Mouse (Mus musculus) lung, embryonic 14.5 days (tissue): ENCODE data around the gene Gm47283. TPM values are rescaled to one million over a fixed set of nuclear protein-coding genes. Genes with fewer than 3 reads are reported as not detected.
"Not testable (repeated sequence)": the region's sequence is repeated elsewhere in the genome, so short reads cannot be mapped to it uniquely, and the experiment has no call there.

ENCODE experiments used
- ATAC-seq: fragments of 200-750 bp; cut with Nextera tagmentation; 2 replicates; pipeline ENCODE4 v1.8.0; 2017; ENCODE audit warnings: mild to moderate bottlenecking, moderate TSS enrichment, moderate library complexity; ENCODE audit not compliant: insufficient read depth
- DNase-seq: peaks from one replicate; pipeline ENCODE4 v3.0.0-alpha.2; 2015
- H3K27ac ChIP-seq: fragments of 300-500 bp; sonication (generic); 2 replicates; pipeline ENCODE4 v1.5.1; 2014; ENCODE audit warnings: low read depth, mild to moderate bottlenecking, moderate library complexity
- H3K27me3 ChIP-seq: fragments of 300-500 bp; sonication (generic); 2 replicates; pipeline ENCODE4 v1.6.1; 2014; ENCODE audit warnings: low read length, control low read depth; ENCODE audit not compliant: insufficient read depth
- H3K36me3 ChIP-seq: fragments of 300-500 bp; sonication (generic); 2 replicates; pipeline ENCODE4 v1.6.1; 2014; ENCODE audit warnings: control low read depth; ENCODE audit not compliant: insufficient read depth
- H3K4me1 ChIP-seq: fragments of 300-500 bp; sonication (generic); 2 replicates; pipeline ENCODE4 v1.6.1; 2014; ENCODE audit warnings: antibody characterized with exemption, control low read depth; ENCODE audit not compliant: insufficient read depth
- H3K4me2 ChIP-seq: fragments of 300-500 bp; sonication (generic); 2 replicates; pipeline ENCODE4 v1.6.1; 2014; ENCODE audit warnings: mild to moderate bottlenecking
- H3K4me3 ChIP-seq: fragments of 300-500 bp; sonication (generic); 2 replicates; pipeline ENCODE4 v1.5.1; 2014; ENCODE audit warnings: low read depth, low read length
- H3K9ac ChIP-seq: fragments of 300-500 bp; sonication (generic); 2 replicates; pipeline ENCODE4 v1.6.1; 2014
- H3K9me3 ChIP-seq: fragments of 300-500 bp; sonication (generic); 2 replicates; pipeline ENCODE4 v1.6.1; 2016; ENCODE audit warnings: low read depth, low read length, control low read depth
- WGBS: fragments of 180-500 bp; shearing (Covaris S2); extraction: QIAGEN DNeasy Blood & Tissue Kit; methylation state at CpG from one replicate; pipeline ENCODE4 v1.1.7; 2014; 5-methylcytosine and 5-hydroxymethylcytosine counted together
- polyA plus RNA-seq: library from polyadenylated mRNA; unstranded; fragments of >200 nt; fragmentation: Nextera tagmentation; extraction: Ambion mirVana; gene quantifications from 2 replicates; pipeline ENCODE4 v1.2.1, GENCODE M21; 2014

The Gm47283 gene
- polyA plus RNA-seq, 1 experiment from 2014 or later: not detected

DNA sequence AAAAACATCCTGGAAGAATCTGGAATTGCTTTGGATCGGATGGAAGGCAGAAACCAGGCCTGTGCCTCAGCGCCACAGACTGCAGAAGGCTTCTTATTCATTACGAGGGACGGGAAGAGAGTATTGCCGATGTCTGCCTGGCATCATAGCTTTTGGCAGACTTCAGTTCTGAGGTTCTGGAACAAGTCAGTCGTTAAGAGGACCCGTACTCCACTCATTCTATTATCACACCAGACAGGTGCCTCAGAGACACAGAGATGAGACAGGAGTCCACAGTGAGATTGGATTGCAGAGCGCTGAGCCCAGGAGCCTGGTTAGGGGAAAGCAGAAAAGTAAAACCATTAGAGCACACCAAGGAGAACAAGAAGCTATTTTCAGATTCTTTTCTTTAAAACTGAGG is 54.5 kb downstream of the Gm47283 start, which contains the start of gene Gm21748:
Gene Gm21748, minus strand, starts transcription at position 101 of the 400 bp plus-strand sequence.
- not testable (repeated sequence) for H3K27me3 ChIP-seq, DNase-seq, H3K9me3 ChIP-seq, H3K4me1 ChIP-seq, H3K36me3 ChIP-seq, ATAC-seq, H3K4me2 ChIP-seq, H3K9ac ChIP-seq, H3K4me3 ChIP-seq, H3K27ac ChIP-seq
- WGBS: no CpG with 5 or more reads among the region's 8 CpGs

Other genes with a start within 250 kb of the Gm47283 start
- not detected in 2 replicates for gene Gm21860, start 29.9 kb upstream of the Gm47283 start, polyA plus RNA-seq
- not detected in 2 replicates for gene Gm21748, start 54.4 kb downstream of the Gm47283 start, polyA plus RNA-seq